Mouse (Mus musculus) liver, embryonic 12.5 days (tissue): ENCODE data around the gene Slc6a12. TPM values are rescaled to one million over a fixed set of nuclear protein-coding genes. Genes with fewer than 3 reads are reported as not detected.

Source experiments
- ATAC-seq: fragments of 200-750 bp; cut with Nextera tagmentation; 2 replicates; pipeline ENCODE4 v1.8.0; 2017; ENCODE audit warnings: moderate number of reproducible peaks, mild to moderate bottlenecking, moderate library complexity
- H3K27ac ChIP-seq: fragments of 300-500 bp; sonication (generic); 2 replicates; pipeline ENCODE4 v1.5.1; 2016; ENCODE audit warnings: mild to moderate bottlenecking
- H3K27me3 ChIP-seq: fragments of 300-500 bp; sonication (generic); replicated peaks from 2 replicates; pipeline ENCODE4 v1.6.1; 2016; ENCODE audit warnings: mild to moderate bottlenecking, moderate library complexity
- H3K36me3 ChIP-seq: fragments of 300-500 bp; sonication (generic); 2 replicates; pipeline ENCODE4 v1.6.1; 2016; ENCODE audit warnings: mild to moderate bottlenecking, moderate library complexity
- H3K4me1 ChIP-seq: fragments of 300-500 bp; sonication (generic); 2 replicates; pipeline ENCODE4 v1.6.1; 2016
- H3K4me2 ChIP-seq: fragments of 300-500 bp; sonication (generic); 2 replicates; pipeline ENCODE4 v1.6.1; 2016; ENCODE audit warnings: mild to moderate bottlenecking, moderate library complexity
- H3K4me3 ChIP-seq: fragments of 300-500 bp; sonication (generic); 2 replicates; pipeline ENCODE4 v1.5.1; 2016; ENCODE audit warnings: mild to moderate bottlenecking, moderate library complexity
- H3K9ac ChIP-seq: fragments of 300-500 bp; sonication (generic); 2 replicates; pipeline ENCODE4 v1.6.1; 2016; ENCODE audit warnings: mild to moderate bottlenecking, moderate library complexity
- H3K9me3 ChIP-seq: fragments of 300-500 bp; sonication (generic); replicated peaks from 2 replicates; pipeline ENCODE4 v1.6.1; 2016; ENCODE audit warnings: mild to moderate bottlenecking, moderate library complexity
- WGBS: fragments of 180-500 bp; shearing (Covaris S2); methylation state at CpG from one replicate; pipeline ENCODE4 v1.1.7; 2016; ENCODE audit not compliant: insufficient replicate concordance; 5-methylcytosine and 5-hydroxymethylcytosine counted together
- polyA plus RNA-seq: library from polyadenylated mRNA; unstranded; fragments of >200 nt; fragmentation: Nextera tagmentation; extraction: Ambion mirVana; gene quantifications from 2 replicates; pipeline ENCODE4 v1.2.1, GENCODE M21; 2016

Gene Slc6a12
- polyA plus RNA-seq, 1 experiment from 2014 or later = 0.94 TPM

- H3K36me3 ChIP-seq = peaks cover 5% of the 10 kb centered on the region; the same call in 1 of the 2 replicates
- H3K9ac ChIP-seq = no peak overlapping the region; the same call in 1 of the 2 replicates
- H3K4me3 ChIP-seq = no peak overlapping the region
- no peak overlapping the region for H3K4me2 ChIP-seq
- no peak for ATAC-seq
- 0 out of 2 replicates have a peak, but pooled peaks cover 6% of the 10 kb centered on the region for H3K4me1 ChIP-seq
- H3K27me3 ChIP-seq = no peaks in the 10 kb centered on the region
- 48% methylated on average over 9 of the region's 9 CpGs for WGBS
- H3K27ac ChIP-seq = no peak overlapping the region
- no peaks in the 10 kb centered on the region for H3K9me3 ChIP-seq
These were observed 17.1 kb upstream of the Slc6a12 start for GRCm38 (mm10) chr6:121325740-121326139.

- no peak overlapping the region for H3K4me3 ChIP-seq
- no peak overlapping the region for H3K4me2 ChIP-seq
- H3K4me1 ChIP-seq = 0 out of 2 replicates have a peak, but pooled peaks cover 6% of the 10 kb centered on the region
- 43% methylated on average over 10 of the region's 10 CpGs for WGBS
- no peak overlapping the region for H3K9ac ChIP-seq
- no peaks in the 10 kb centered on the region for H3K27me3 ChIP-seq
- no peak for ATAC-seq
- H3K36me3 ChIP-seq = peaks cover 5% of the 10 kb centered on the region; the same call in 1 of the 2 replicates
- no peak overlapping the region for H3K27ac ChIP-seq
- H3K9me3 ChIP-seq = no peaks in the 10 kb centered on the region
These were observed 16.3 kb upstream of the Slc6a12 start for GRCm38 (mm10) chr6:121326486-121327069.

- WGBS = 70% methylated on average over 9 of the region's 9 CpGs
- H3K4me1 ChIP-seq = 0 out of 2 replicates have a peak, but pooled peaks cover 6% of the 10 kb centered on the region
- H3K27me3 ChIP-seq = no peaks in the 10 kb centered on the region
- no peak overlapping the region for H3K9ac ChIP-seq
- ATAC-seq = no peak
- H3K4me2 ChIP-seq = no peak overlapping the region
- H3K4me3 ChIP-seq = no peak overlapping the region
- no peak overlapping the region for H3K27ac ChIP-seq
- no peaks in the 10 kb centered on the region for H3K9me3 ChIP-seq
- H3K36me3 ChIP-seq = peaks cover under 1% of the 10 kb centered on the region; the same call in 1 of the 2 replicates
These were observed 14.4 kb upstream of the Slc6a12 start for GRCm38 (mm10) chr6:121328417-121328884.

- peak overlapping the region; percentile 24; the same call in 1 of the 2 replicates for H3K27ac ChIP-seq
- H3K4me2 ChIP-seq = no peak overlapping the region
- peak; percentile 40 for ATAC-seq
- no peaks in the 10 kb centered on the region for H3K36me3 ChIP-seq
- H3K9ac ChIP-seq = no peak overlapping the region
- 38% methylated on average over 10 of the region's 10 CpGs for WGBS
- H3K4me1 ChIP-seq = 0 out of 2 replicates have a peak, but pooled peaks cover 6% of the 10 kb centered on the region
- no peaks in the 10 kb centered on the region for H3K27me3 ChIP-seq
- no peak overlapping the region for H3K4me3 ChIP-seq
- no peaks in the 10 kb centered on the region for H3K9me3 ChIP-seq
These were observed 12.9 kb upstream of the Slc6a12 start for GRCm38 (mm10) chr6:121329848-121330508.

GRCm38 (mm10) chr6:121335841-121336240 lies 7.0 kb upstream of the Slc6a12 start:
- H3K27me3 ChIP-seq = no peaks in the 10 kb centered on the region
- 81% methylated on average over 9 of the region's 9 CpGs for WGBS
- no peak for ATAC-seq
- H3K4me3 ChIP-seq = no peak overlapping the region
- peak overlapping the region; percentile 33; the same call in 1 of the 2 replicates for H3K27ac ChIP-seq
- H3K36me3 ChIP-seq = no peaks in the 10 kb centered on the region
- H3K9ac ChIP-seq = 0 out of 2 replicates have a peak overlapping the region, but pooled peaks have one; percentile 5
- H3K9me3 ChIP-seq = no peaks in the 10 kb centered on the region
- H3K4me2 ChIP-seq = peak overlapping the region; percentile 66
- peaks cover 28% of the 10 kb centered on the region for H3K4me1 ChIP-seq

GRCm38 (mm10) chr6:121336558-121336957 lies 6.3 kb upstream of the Slc6a12 start:
- Histone ChIP-seq H3K4me2 (peak overlapping the region; percentile 66), H3K9me3 (no peaks in the 10 kb centered on the region), H3K27me3 (peaks cover 7% of the 10 kb centered on the region; the same call in 1 of the 2 replicates), H3K4me1 (peaks cover 28% of the 10 kb centered on the region), H3K9ac (peak overlapping the region; percentile 10; the same call in 1 of the 2 replicates), H3K27ac (peak overlapping the region; percentile 63), H3K4me3 (peak overlapping the region; percentile 50), H3K36me3 (no peaks in the 10 kb centered on the region)
- 26% methylated on average over 8 of the region's 8 CpGs for WGBS
- ATAC-seq = peak; percentile 87

- H3K9ac ChIP-seq = no peak overlapping the region; the same call in 1 of the 2 replicates
- WGBS = 78% methylated on average over 9 of the region's 9 CpGs
- H3K4me3 ChIP-seq = peak overlapping the region; percentile 50
- H3K27ac ChIP-seq = no peak overlapping the region
- peak overlapping the region; percentile 66 for H3K4me2 ChIP-seq
- H3K4me1 ChIP-seq = peaks cover 28% of the 10 kb centered on the region
- H3K36me3 ChIP-seq = no peaks in the 10 kb centered on the region
- ATAC-seq = no peak
- H3K9me3 ChIP-seq = no peaks in the 10 kb centered on the region
- peaks cover 7% of the 10 kb centered on the region; the same call in 1 of the 2 replicates for H3K27me3 ChIP-seq
These were observed 5.6 kb upstream of the Slc6a12 start for GRCm38 (mm10) chr6:121337229-121337628.

- Histone ChIP-seq H3K4me1 (peaks cover 28% of the 10 kb centered on the region), H3K4me2 (no peak overlapping the region), H3K9ac (no peak overlapping the region), H3K27me3 (peaks cover 12% of the 10 kb centered on the region), H3K4me3 (no peak overlapping the region), H3K27ac (no peak overlapping the region), H3K36me3 (no peaks in the 10 kb centered on the region), H3K9me3 (no peaks in the 10 kb centered on the region)
- WGBS = 24% methylated on average over 3 of the region's 3 CpGs
- ATAC-seq = peak; percentile 49
These were observed 4.9 kb upstream of the Slc6a12 start for GRCm38 (mm10) chr6:121337770-121338518.

- no peak overlapping the region for H3K4me2 ChIP-seq
- no peak overlapping the region for H3K4me3 ChIP-seq
- H3K36me3 ChIP-seq = no peaks in the 10 kb centered on the region
- no peaks in the 10 kb centered on the region for H3K9me3 ChIP-seq
- no peak overlapping the region for H3K9ac ChIP-seq
- WGBS = 47% methylated on average over 4 of the region's 4 CpGs
- peaks cover 28% of the 10 kb centered on the region for H3K4me1 ChIP-seq
- no peak for ATAC-seq
- H3K27me3 ChIP-seq = peaks cover 18% of the 10 kb centered on the region
- no peak overlapping the region for H3K27ac ChIP-seq
These were observed 4.4 kb upstream of the Slc6a12 start for GRCm38 (mm10) chr6:121338519-121338896.

- peaks cover 18% of the 10 kb centered on the region for H3K4me1 ChIP-seq
- H3K27me3 ChIP-seq = peaks cover 21% of the 10 kb centered on the region
- no peak overlapping the region for H3K4me2 ChIP-seq
- no peak overlapping the region for H3K4me3 ChIP-seq
- 45% methylated on average over 6 of the region's 6 CpGs for WGBS
- ATAC-seq = no peak
- H3K36me3 ChIP-seq = no peaks in the 10 kb centered on the region
- H3K9ac ChIP-seq = no peak overlapping the region
- no peaks in the 10 kb centered on the region for H3K9me3 ChIP-seq
- H3K27ac ChIP-seq = no peak overlapping the region
These were observed 1.2 kb upstream of the Slc6a12 start for GRCm38 (mm10) chr6:121341650-121342049.

GRCm38 (mm10) chr6:121343771-121344123 lies 871 bp downstream of the Slc6a12 start:
- ATAC-seq = no peak
- Histone ChIP-seq H3K9ac (no peak overlapping the region), H3K4me2 (no peak overlapping the region), H3K4me1 (peaks cover 3% of the 10 kb centered on the region; the same call in 1 of the 2 replicates), H3K4me3 (no peak overlapping the region), H3K27me3 (peaks cover 21% of the 10 kb centered on the region), H3K9me3 (no peaks in the 10 kb centered on the region), H3K36me3 (no peaks in the 10 kb centered on the region), H3K27ac (no peak overlapping the region)
- 37% methylated on average over 6 of the region's 6 CpGs for WGBS
